Mouse (Mus musculus): ENCODE measurements around the gene Ppfia4.

Ppfia4 gene

DNA sequence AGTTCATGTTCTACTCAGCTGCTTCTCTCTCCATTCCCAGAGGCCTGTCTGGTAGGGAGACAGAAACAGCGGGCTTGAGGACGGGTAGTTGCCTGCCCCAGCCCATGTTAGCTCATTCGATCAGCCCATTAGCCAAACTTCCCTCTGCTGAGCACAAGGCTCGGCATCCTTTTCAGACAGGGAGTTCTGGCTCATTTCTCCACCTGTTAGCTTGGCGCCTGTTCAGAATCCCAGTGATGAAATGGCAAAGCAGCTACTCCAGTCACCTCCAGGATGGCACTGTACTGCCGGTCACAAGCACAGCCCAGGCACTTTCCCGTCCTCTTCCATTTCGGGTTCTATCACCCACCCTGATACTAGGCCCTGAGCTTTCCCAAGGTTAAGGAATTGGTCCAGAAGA lies 35.5 kb downstream of the Ppfia4 start:
- no peak for DNase-seq

GRCm38 (mm10) chr1:134293738-134294604 lies 38.8 kb downstream of the Ppfia4 start:
- no peak for DNase-seq

GRCm38 (mm10) chr1:134293276-134293675 lies 39.5 kb downstream of the Ppfia4 start:
- DNase-seq = no peak

- DNase-seq = no peak
Observed at GRCm38 (mm10) chr1:134292601-134293000, 40.1 kb downstream of the Ppfia4 start.

DNA sequence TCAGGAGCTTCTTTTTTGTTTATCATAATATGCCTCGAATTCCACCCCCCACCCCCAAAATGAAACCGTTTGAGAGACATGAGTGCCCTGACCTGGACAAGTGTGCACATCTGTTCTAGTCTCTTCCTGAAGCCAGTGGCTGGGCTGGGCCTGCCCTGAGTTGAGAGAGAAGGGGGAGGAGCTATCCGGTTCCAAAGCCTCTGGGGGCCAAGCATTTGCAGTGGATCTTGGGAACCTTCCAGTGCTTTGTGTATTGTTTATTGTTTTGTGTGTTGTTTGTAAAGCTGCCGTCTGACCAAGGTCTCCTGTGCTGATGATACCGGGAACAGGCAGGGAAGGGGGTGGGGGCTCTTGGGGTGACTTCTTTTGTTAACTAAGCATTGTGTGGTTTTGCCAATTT lies 40.7 kb downstream of the Ppfia4 start:
- DNase-seq = no peak

DNA sequence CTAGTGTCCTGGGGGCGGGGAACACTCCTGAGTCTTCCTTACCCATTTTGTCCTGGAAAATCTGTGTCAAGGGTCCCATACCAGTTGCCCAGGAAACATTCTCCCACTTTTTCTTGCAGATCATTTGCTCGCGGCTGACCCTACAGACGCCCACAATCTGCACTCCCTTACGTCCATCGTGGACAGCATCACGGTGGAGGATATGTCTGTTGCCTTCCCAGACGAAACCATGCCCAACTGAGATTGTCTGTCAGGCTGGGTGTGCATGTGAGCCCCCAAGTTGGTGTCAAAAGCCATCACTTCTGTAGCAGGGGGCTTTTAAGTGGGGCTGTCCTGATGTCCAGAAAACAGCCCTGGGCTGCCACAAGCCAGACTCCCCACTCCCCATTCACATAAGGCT lies 41.2 kb downstream of the Ppfia4 start:
- no peak for DNase-seq

GRCm38 (mm10) chr1:134290909-134291308 lies 41.8 kb downstream of the Ppfia4 start:
- no peak for DNase-seq

GRCm38 (mm10) chr1:134290300-134290699 lies 42.4 kb downstream of the Ppfia4 start:
- DNase-seq = no peak

DNA sequence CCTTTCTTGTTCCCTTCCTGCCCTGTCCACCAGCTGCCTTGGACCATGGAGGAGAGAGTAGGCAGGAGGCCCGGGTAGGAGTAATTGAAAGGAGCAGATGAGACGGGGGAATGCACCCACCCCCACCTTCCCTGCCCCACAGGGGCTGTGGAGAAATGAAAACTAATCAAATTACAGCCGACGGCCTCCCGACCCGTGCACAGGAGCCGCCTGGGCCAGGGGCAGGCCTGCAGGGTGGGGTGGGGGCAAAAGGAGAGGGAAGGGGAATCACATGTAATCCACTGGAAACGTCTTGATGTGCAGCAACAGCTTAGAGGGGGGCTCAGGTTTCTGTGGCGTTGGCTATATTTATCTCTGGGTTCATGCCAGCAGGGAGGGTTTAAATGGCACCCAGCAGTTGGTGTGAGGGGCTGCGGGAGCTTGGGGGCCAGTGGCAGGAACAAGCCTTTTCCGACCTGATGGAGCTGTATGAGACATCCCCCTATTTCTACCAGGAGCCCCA lies 43.1 kb downstream of the Ppfia4 start, which contains the start of gene Myog:
TSS of gene Myog (plus strand) at position 392 of the 502 bp plus-strand sequence.
- DNase-seq = no peak

DNA sequence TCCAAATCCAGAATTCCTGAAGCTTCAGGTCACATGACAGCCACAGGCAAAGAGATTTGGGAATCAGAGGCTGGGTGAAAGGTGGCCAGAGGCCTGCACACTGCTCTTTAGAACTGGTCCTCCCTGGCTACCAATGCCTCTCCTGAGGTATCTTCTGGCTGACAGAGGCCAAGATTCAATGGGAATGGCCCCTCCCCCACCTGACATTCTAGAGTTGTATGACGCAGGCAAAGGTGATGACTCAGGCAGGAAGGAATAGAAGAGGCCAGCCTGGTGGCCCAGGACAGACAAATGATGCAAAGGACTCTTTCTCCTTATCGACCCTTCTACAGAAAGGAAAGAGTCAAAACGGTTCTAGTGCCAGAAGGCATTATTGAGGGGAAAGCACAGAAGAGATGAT lies 44.5 kb downstream of the Ppfia4 start:
- no peak for DNase-seq

DNA sequence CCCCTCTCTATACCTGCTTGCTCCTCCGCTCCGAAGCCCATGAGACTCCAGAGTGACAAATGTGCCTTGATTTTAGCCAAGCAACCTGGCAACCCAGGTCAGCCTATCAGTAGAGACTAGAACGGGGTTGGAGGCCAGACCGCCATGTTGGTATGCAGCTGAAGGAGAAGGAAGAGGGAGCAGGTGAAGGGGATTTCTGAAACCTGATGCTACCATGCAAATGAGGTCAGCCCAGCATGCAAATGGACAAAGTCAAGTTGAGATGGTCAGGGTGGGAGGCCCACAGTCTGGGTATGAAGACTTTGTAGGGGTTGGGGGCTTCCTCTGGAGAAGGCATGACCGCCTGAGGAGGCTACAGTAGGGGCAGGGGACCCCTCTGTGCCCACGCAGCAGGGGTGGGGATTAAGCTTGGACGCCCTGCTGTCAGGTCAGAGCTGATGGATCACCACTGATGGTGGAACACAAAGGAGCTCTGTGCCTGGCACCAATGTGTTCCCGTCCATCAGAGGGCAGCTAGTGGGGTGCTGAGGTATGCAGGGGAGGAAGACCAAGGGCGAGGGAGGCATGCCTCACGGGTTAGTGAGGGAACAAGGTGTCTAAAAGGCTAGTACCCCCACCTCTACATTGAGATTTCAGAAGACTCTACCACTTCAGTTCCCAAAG lies 47.1 kb downstream of the Ppfia4 start:
- no peak for DNase-seq

DNA sequence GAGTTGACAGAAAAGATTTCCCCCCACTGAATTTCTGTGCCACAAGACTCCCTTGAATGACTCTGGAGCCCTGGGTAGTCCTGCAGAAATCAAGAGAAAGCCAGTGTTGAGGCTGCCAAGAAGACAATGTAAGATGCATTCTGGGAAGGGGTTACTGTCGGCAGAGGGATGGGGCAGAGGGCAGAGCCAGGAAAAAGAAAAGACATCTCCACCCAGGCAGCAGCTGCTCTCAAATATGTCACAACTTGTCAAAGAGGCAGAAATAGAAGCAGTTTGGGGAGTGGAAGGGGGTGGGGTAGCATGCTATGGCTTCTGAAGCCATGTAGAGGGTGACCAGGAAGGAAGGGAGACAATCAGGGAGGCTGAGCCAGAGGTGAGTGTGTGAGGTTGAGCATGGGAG lies 49.6 kb downstream of the Ppfia4 start:
- no peak for DNase-seq

GRCm38 (mm10) chr1:134282342-134282741 lies 50.4 kb downstream of the Ppfia4 start:
- no peak for DNase-seq

GRCm38 (mm10) chr1:134281563-134281962 lies 51.2 kb downstream of the Ppfia4 start:
- DNase-seq = no peak

DNA sequence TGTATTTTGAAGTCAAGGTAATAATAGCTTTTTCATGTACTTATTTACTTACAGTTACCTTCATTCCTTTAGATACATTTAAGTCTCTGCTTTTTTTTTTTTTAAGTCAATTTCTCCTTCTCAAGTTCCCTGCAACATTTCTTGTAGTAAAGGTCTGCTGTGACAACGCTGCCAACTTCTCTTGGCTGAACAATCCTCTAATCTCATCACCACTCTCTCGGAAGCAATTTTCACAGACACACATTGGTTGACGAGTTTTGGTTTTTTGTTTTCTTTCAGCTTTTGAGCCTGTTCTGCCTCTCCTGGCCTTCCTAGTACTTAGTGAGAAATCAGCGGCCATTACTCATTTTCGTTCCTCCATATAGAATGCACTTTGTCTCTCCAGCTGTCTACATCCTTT lies 52.6 kb downstream of the Ppfia4 start:
- no peak for DNase-seq

- DNase-seq = no peak
Observed at GRCm38 (mm10) chr1:134276823-134277222, 55.9 kb downstream of the Ppfia4 start.

DNA sequence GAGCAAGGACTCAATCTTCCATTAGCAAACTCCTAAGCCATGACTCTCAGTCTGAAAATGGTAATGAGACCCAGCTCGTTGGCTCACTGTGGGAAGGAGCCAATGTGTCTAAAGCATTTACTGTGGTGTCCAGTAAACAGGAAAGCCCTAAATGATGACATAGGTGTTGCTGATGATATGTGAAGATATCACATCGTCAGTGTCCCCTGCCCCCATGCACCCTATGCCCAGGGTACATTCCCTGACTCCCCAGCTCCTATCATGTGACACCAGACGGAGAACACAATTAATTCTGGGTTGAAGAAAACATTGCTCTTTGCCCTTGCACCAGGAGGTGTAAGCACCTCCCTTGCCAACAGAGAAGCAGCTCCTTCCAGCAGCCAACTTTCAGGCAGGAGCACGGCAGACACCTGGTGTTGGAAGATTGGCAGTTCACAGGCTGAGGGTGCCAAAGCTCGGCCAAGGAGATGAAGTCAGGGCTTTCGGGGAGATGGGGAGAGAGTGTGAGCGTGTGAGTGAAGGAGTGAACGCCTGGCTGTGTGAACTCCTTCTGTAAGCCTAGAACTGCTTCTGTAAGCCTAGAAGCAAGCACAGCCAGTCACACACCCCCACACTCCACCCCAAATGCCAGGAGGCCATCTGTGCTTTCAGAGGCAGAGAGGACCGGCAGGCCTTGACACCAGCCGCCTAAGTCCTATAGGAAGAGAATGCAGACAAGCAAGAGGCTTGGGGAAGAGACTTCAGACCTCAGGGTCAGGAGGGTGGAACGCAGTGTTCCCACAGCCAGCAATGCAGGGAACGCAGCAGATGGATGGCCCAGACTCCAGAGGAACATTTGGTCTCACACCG lies 56.9 kb downstream of the Ppfia4 start:
- DNase-seq = no peak

DNA sequence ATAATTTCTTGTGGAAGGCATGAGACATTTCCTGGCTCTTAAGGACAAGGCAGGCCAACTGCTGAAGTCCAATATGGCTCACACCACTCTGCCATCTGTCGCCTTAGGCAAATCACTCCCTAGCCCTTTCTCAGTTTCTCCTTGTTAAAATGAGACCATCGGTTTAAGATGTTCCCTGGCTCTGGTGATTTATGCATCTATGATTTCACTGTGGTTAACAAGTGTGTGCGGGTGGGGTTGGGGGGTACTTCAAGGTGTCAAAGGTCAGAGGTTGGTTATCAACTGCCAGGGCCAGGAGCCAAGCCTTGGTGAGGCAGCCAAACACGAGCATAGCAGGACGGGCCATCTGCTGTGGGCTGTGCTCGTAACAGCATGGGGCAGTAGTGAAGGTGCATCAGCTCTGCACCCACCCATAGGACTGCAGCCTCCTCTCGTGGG lies 58.2 kb downstream of the Ppfia4 start:
- no peak for DNase-seq

- DNase-seq = no peak
Observed at GRCm38 (mm10) chr1:134273493-134274395, 59.0 kb downstream of the Ppfia4 start.

DNA sequence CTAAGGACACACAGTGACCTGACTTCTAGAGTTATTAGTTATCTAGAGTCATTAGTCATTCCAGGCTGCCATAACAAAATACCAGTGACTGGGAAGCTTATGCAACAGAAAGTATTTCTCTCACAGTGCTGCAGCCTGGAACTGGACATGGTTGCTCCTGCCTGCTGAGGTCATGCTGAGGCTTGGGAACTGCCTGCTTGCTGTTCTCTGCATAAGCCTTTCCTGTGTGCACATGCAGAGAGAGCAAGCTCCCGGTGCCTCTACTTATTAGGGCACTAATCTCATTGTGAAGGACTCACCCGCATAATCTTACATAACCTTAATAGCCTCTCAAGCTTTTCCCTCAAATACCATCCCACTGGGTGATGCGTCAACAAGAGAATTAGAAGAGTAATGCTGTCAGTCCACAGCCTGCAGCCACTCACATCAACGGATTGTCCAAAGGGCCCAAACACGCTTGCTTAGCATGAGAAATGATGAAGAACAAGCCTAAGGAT lies 59.9 kb downstream of the Ppfia4 start:
- DNase-seq = no peak

DNA sequence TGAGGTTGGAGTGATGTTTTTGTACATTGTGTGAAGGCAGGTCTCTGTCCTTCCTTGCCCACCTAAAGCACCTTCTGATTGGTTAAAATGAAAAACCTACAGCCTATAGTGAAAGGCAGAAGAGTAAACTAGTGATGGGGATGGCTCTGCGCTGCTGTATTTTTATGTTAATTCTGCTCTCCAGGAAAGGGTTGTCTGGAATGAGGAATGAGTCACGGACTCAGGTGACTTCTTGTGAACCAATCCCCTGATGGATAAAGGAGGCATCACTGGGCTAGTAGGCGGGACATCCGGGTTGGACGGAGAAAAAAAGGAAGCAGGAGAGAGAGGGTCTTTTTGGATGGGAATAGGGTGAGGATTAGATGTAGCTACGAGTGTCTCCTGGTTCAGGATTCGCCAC lies 62.7 kb downstream of the Ppfia4 start:
- no peak for DNase-seq

DNA sequence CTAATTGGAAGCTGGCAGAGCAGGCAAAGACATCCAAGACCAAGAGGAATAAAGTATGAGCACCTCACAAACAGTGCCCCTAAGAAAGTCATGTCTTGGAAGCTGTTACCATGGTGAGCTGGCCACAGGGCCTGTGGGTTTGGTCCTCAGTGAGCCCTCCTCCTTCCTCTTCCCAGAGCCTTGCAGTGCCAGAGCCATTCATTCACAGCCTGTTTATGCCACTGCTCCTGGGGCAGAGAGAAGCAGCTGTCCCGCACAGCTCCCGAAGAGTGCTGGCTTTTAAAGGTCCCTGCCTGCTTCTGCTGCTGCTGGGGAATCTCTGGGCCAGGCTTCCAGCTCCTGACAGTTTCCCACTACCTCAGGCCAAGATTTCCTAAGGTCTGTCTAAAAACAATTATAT lies 66.9 kb downstream of the Ppfia4 start:
- DNase-seq = no peak
